Mouse (Mus musculus): ENCODE results near the gene Vapb. TPM values are rescaled to one million over a fixed set of nuclear protein-coding genes. Genes with fewer than 3 reads are reported as not detected.

Vapb gene
- total RNA-seq, 4 experiments from 2014 or later = 111 to 134 (median 121) TPM

GRCm38 (mm10) chr2:173734426-173734825 lies 2.9 kb upstream of the Vapb start:
- no peak for DNase-seq (ENCODE audit: low spot score in 2 of 2)

GRCm38 (mm10) chr2:173738232-173738631 lies 921 bp downstream of the Vapb start:
- no peak for DNase-seq (ENCODE audit: low spot score in 2 of 2)

- no peak for DNase-seq (ENCODE audit: low spot score in 2 of 2)
Measured at GRCm38 (mm10) chr2:173739107-173739506, 1.8 kb downstream of the Vapb start.

GRCm38 (mm10) chr2:173742090-173742489 lies 4.8 kb downstream of the Vapb start:
- DNase-seq (ENCODE audit: low spot score in 2 of 2) = no peak

GRCm38 (mm10) chr2:173742744-173743143 lies 5.4 kb downstream of the Vapb start:
- no peak for DNase-seq (ENCODE audit: low spot score in 2 of 2)

GRCm38 (mm10) chr2:173744070-173744815 lies 6.9 kb downstream of the Vapb start:
- DNase-seq (ENCODE audit: low spot score in 2 of 2) = no peak

- no peak for DNase-seq (ENCODE audit: low spot score in 2 of 2)
Measured at GRCm38 (mm10) chr2:173748961-173749659, 11.8 kb downstream of the Vapb start.

- no peak for DNase-seq (ENCODE audit: low spot score in 2 of 2)
Measured at GRCm38 (mm10) chr2:173755433-173756144, 18.3 kb downstream of the Vapb start.

- DNase-seq (ENCODE audit: low spot score in 2 of 2) = no peak
Measured at GRCm38 (mm10) chr2:173757624-173758155, 20.4 kb downstream of the Vapb start.

- DNase-seq (ENCODE audit: low spot score in 2 of 2) = no peak
Measured at GRCm38 (mm10) chr2:173760607-173761006, 23.3 kb downstream of the Vapb start.

GRCm38 (mm10) chr2:173764629-173765028 lies 27.3 kb downstream of the Vapb start:
- no peak for DNase-seq (ENCODE audit: low spot score in 2 of 2)

- DNase-seq (ENCODE audit: low spot score in 2 of 2) = no peak
Measured at GRCm38 (mm10) chr2:173767959-173768595, 30.8 kb downstream of the Vapb start.

- DNase-seq (ENCODE audit: low spot score in 2 of 2) = no peak
Measured at GRCm38 (mm10) chr2:173769183-173769582, 31.9 kb downstream of the Vapb start.

GRCm38 (mm10) chr2:173770620-173771019 lies 33.3 kb downstream of the Vapb start:
- DNase-seq (ENCODE audit: low spot score in 2 of 2) = no peak

GRCm38 (mm10) chr2:173771706-173772105 lies 34.4 kb downstream of the Vapb start:
- no peak for DNase-seq (ENCODE audit: low spot score in 2 of 2)

- DNase-seq (ENCODE audit: low spot score in 2 of 2) = no peak
Measured at GRCm38 (mm10) chr2:173775556-173775955, 38.2 kb downstream of the Vapb start.

- no peak for DNase-seq (ENCODE audit: low spot score in 2 of 2)
Measured at GRCm38 (mm10) chr2:173776108-173776507, 38.8 kb downstream of the Vapb start.

- no peak for DNase-seq (ENCODE audit: low spot score in 2 of 2)
Measured at GRCm38 (mm10) chr2:173780931-173781330, 43.6 kb downstream of the Vapb start.

- no peak for DNase-seq (ENCODE audit: low spot score in 2 of 2)
Measured at GRCm38 (mm10) chr2:173784366-173784765, 47.1 kb downstream of the Vapb start.

- no peak for DNase-seq (ENCODE audit: low spot score in 2 of 2)
Measured at GRCm38 (mm10) chr2:173784884-173785283, 47.6 kb downstream of the Vapb start.

All from layer of hippocampus, adult 8-10 months (tissue).